17 mouse cellular contexts compared by ENCODE assay signal in the genomic region with DNA sequence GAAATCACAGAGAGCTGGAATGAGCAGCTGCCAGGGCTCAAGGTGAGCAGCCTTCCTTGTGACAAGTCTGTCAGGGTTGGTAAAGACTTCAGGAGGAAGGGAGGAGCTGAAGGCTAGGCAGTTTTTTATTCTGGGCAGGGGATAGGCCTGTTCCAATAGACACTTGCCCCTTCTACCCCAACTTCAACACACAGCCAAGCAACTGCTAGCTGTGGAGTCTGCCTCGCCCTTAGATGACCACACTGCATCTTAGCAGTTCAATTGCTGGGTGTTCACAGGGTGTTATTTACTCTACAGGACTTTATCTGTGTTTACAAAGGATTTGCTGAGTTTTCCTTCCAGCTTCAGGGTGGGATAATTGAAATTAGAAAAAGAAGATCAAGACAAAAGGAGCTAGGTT.
"Had no signal": no experiment of that assay in that cellular context is flagged by ENCODE, and none has a peak within 500 bp of the region (broad histone marks: within the 10 kb centered on the region; RNA-seq: fewer than 3 reads in every experiment).

No protein-coding gene starts in this region.

- H3K9ac ChIP-seq: liver, embryonic 14.5 days; lung, embryonic 14.5 days; midbrain, embryonic 12.5 days; neural tube, embryonic 13.5 days; neural tube, embryonic 15.5 days had no signal

- H3K27ac ChIP-seq: liver, embryonic 14.5 days; midbrain, embryonic 10.5 days; midbrain, embryonic 12.5 days; neural tube, embryonic 13.5 days; neural tube, embryonic 15.5 days had no signal

- H3K9me3 ChIP-seq: midbrain, embryonic 10.5 days; midbrain, embryonic 12.5 days; neural tube, embryonic 13.5 days; neural tube, embryonic 15.5 days had no signal

- H3K4me3 ChIP-seq: midbrain, embryonic 10.5 days; midbrain, embryonic 12.5 days; myocyte; neural tube, embryonic 13.5 days; neural tube, embryonic 15.5 days had no signal

- DNase-seq: lung, adult 18-20 months; lung, embryonic 14.5 days; lung, postnatal 10 days; lung, postnatal 4 days; midbrain, embryonic 14.5 days; retina, postnatal 1 day; right cerebral cortex, adult 18-20 months; thymus, adult 2 months; thymus, postnatal 25 days; thymus, postnatal 4 days had no signal

- H3K27me3 ChIP-seq: midbrain, embryonic 12.5 days; neural tube, embryonic 13.5 days; neural tube, embryonic 15.5 days had no signal

- H3K36me3 ChIP-seq: midbrain, embryonic 10.5 days; midbrain, embryonic 12.5 days; neural tube, embryonic 13.5 days; neural tube, embryonic 15.5 days had no signal

- H3K4me2 ChIP-seq: lung, embryonic 14.5 days; midbrain, embryonic 12.5 days; neural tube, embryonic 13.5 days; neural tube, embryonic 15.5 days had no signal

- H3K4me1 ChIP-seq: midbrain, embryonic 10.5 days; midbrain, embryonic 12.5 days; neural tube, embryonic 15.5 days had no signal

- ATAC-seq: midbrain, embryonic 16.5 days had no signal
